Mouse (Mus musculus) E14TG2a.4 (cell line): ENCODE data around the gene Gphb5.

Experiments used
- CTCF ChIP-seq: conservative IDR thresholded peaks from 2 replicates; pipeline ENCODE4 v1.5.1; 2014; ENCODE audit warnings: low read length
- NANOG ChIP-seq: IDR thresholded peaks from 2 replicates; pipeline ENCODE4 v1.6.1; 2014; ENCODE audit warnings: borderline replicate concordance, low read length, mixed read lengths
- POU5F1 ChIP-seq: IDR thresholded peaks from 2 replicates; pipeline ENCODE4 v1.6.1; 2014; ENCODE audit warnings: low read length, borderline replicate concordance

- TF ChIP-seq CTCF: no peak
- TF ChIP-seq NANOG: no peak
- no peak for TF ChIP-seq POU5F1
These were observed 3.6 kb downstream of the Gphb5 start for GRCm38 (mm10) chr12:75412964-75413363.
